Mouse (Mus musculus) brain, embryonic 14.5 days (tissue): ENCODE measurements around the gene Cpne4. TPM values are rescaled to one million over a fixed set of nuclear protein-coding genes. Genes with fewer than 3 reads are reported as not detected.

Experiments
- DNase-seq: peaks from one replicate; pipeline ENCODE4 v3.0.0-alpha.2; 2011; ENCODE audit warnings: low read depth
- CTCF ChIP-seq: fragments of 200-500 bp; IDR thresholded peaks from 2 replicates; pipeline ENCODE4 v1.5.1; 2012; ENCODE audit warnings: inconsistent platforms, mild to moderate bottlenecking, moderate library complexity, borderline replicate concordance; ENCODE audit not compliant: insufficient read depth, insufficient read length; ENCODE audit errors: extremely low read depth
- POLR2A ChIP-seq: fragments of 200-500 bp; IDR thresholded peaks from 2 replicates; pipeline ENCODE4 v1.6.1; 2012; ENCODE audit warnings: mild to moderate bottlenecking, inconsistent platforms, borderline replicate concordance; ENCODE audit not compliant: poor library complexity, insufficient read depth, insufficient read length, severe bottlenecking; ENCODE audit errors: extremely low read depth
- polyA plus RNA-seq: library from polyadenylated mRNA; depleted of rRNA; stranded (reverse); fragments of >200 nt; gene quantifications from 2 replicates; pipeline ENCODE4 v1.2.3, GENCODE M21; 2012; rRNA removed

Cpne4 gene
- 8.4 and 9.1 TPM in 2 replicates for polyA plus RNA-seq

- TF ChIP-seq POLR2A (no peak), CTCF (no peak)
- DNase-seq, result no peak
Measured at GRCm38 (mm10) chr9:104546986-104547385, at the start of gene Cpne4. TSS of gene Cpne4 (plus strand) at chr9:104547286.

GRCm38 (mm10) chr9:104515187-104515586, 31.9 kb upstream of the Cpne4 start:
- TF ChIP-seq CTCF, result no peak
- TF ChIP-seq POLR2A, result no peak
- no peak for DNase-seq

DNA sequence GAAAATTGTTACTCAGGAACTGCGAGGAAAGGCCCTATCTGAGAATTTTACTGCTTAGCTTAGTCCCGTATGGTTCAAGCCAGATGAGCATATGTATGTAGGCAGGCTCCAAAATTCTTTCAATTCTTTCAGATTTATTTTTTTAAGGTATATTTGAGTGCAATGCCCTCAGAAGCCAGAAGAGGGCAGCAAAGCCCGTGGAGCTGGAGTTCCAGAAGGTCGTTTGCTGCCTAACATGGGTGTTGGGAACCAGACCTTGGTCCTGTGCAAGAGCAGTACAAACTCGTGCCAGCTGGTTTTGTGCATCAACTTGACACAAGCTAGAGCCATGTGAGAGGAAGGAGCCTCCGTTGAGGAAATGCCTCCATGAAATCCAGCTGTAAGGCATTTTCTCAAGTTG, 11.6 kb upstream of the Cpne4 start:
- TF ChIP-seq CTCF (peak; percentile 51; the same call in 1 of the 2 replicates), POLR2A (no peak)
- DNase-seq, result peak; percentile 0

DNA sequence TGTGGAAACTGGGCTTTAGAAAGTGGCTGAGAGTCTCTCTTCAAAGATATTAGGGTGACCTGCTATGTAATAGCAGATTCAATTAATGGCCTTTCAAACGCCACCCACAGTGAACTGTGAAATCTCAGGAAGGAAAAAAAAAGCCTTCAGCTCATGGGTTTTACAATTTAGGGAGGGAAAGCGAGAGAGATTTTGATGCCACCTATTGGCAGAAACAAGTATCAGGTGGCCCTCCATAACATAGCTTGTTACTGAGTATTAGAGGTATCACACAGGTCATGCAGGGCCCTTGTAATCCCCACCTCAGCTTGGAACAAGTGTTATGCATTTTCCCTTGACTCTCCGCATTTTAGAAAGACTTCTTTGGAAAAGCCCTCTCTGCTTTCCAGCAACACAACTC, 18.7 kb downstream of the Cpne4 start:
- peak; percentile 27 for DNase-seq
- TF ChIP-seq CTCF, result no peak; the same call in 1 of the 2 replicates
- no peak for TF ChIP-seq POLR2A

DNA sequence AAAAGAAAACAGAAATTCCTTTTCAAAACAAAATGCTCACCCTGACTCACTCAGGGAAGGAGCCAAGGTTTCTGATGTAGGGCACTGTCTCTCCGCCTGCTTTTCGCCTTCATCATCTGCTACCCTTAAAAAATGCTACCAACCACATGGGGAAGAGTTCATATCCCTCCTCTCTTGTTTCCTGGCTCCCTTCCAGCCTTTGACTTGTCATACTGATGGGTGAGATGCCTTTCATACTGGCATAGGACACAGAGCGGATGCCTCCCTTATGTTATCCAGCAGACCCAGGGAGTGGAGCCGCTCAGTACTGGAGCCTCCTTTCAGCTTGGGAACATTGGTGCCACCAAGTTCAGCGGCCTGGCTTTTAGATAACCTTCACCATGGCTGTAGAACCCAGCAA, 19.4 kb downstream of the Cpne4 start:
- peak; percentile 69 for DNase-seq
- TF ChIP-seq POLR2A (no peak), CTCF (no peak)

- no peak for TF ChIP-seq CTCF
- DNase-seq, result peak; percentile 52
Measured at GRCm38 (mm10) chr9:104567096-104567495, 20.0 kb downstream of the Cpne4 start.

- peak; percentile 76 for TF ChIP-seq CTCF
- no peak for TF ChIP-seq POLR2A
- DNase-seq, result peak; percentile 86
Measured at GRCm38 (mm10) chr9:104569480-104570167, 22.5 kb downstream of the Cpne4 start.

DNA sequence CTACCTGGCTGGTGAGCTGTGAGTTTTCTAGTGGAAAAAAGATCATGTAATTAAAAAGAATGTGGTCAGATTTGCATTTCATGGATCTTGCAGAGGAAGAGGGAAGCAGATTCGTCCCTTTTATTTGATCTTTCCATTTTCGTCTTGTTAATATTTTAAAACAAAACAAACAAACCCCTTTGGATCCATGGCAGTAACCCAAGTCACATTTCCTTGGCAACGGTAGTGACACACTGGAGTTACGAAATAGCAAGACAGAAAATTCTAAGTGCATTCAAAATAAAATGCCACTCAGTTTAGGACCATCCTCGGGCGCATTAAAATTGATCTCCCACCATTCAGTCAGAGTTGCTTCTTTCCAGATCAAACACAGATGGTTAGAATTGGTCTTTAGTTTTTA, 25.8 kb downstream of the Cpne4 start:
- no peak for DNase-seq
- no peak for TF ChIP-seq POLR2A
- TF ChIP-seq CTCF, result no peak

DNA sequence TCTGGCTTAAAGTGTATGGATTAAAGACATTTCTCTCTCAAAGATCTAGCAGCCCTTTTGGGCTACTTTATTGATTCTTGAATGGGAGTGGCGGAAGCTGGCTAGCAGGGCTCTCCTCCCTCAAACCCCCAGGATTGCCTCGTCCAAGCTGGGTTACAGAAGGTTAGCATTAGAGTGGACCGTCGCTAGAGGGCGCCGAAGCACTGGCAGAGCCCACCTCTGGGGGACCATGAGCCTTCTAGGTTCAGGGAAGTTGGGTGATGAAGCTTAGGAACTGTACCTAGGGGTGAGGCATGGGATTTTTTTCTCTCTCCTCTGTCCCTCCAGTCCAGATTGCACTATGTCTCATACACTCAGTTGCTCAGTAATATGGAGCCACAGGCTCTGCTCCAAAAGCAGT, 27.4 kb downstream of the Cpne4 start:
- TF ChIP-seq POLR2A, result no peak
- TF ChIP-seq CTCF, result peak; percentile 95
- DNase-seq, result peak; percentile 88

- DNase-seq, result no peak
- no peak for TF ChIP-seq CTCF
- no peak for TF ChIP-seq POLR2A
Measured at GRCm38 (mm10) chr9:104581921-104582624, 35.0 kb downstream of the Cpne4 start.

DNA sequence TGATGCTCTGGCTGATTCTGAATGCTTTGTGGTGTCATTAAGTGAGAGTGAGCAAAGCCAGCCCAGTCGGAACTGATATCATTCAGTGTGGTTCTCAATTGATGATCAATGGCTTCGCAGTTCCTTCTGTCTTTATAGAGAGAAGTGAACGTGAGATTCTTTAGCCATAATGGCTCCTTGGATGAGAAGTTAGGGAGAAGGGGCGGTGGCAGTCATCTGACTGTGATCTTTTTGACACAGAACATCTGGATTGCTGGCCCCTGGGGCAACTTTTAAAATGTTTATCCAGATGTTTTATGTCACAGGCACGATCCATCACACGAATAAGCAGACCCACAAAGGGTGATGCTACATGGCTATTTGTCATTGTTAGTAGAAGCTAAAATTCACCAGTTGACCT, 35.6 kb downstream of the Cpne4 start:
- no peak for TF ChIP-seq POLR2A
- no peak for TF ChIP-seq CTCF
- DNase-seq, result no peak

GRCm38 (mm10) chr9:104594550-104594949, 47.5 kb downstream of the Cpne4 start:
- TF ChIP-seq CTCF (no peak), POLR2A (no peak)
- DNase-seq, result peak; percentile 81

- DNase-seq, result no peak
- TF ChIP-seq POLR2A (no peak), CTCF (no peak)
Measured at GRCm38 (mm10) chr9:104594979-104595378, 47.9 kb downstream of the Cpne4 start.

- TF ChIP-seq CTCF, result no peak
- TF ChIP-seq POLR2A, result no peak
Measured at GRCm38 (mm10) chr9:104612523-104612922, 65.4 kb downstream of the Cpne4 start.

More at GRCm38 (mm10) chr9:104612523-104612922, 65.4 kb downstream of the Cpne4 start:
- DNase-seq, result no peak
